Mouse (Mus musculus) bone marrow, adult 2 months (tissue): ENCODE measurements at regions not wholly inside any gene's neighbourhood (a gene's known extent, or its start where the extent isn't known, plus 50 kb on each side); places are given as distances from the start of the nearest gene placed in this dataset.

ENCODE experiments used
- CTCF ChIP-seq: fragments of 200-500 bp; IDR thresholded peaks from 2 replicates; pipeline ENCODE4 v1.5.1; 2011; ENCODE audit warnings: low read length, control low read depth; ENCODE audit not compliant: control insufficient read depth, insufficient read depth
- POLR2A ChIP-seq: fragments of 200-500 bp; IDR thresholded peaks from 2 replicates; pipeline ENCODE4 v1.6.1; 2011; ENCODE audit warnings: low read depth, mild to moderate bottlenecking, control low read depth, low read length, borderline replicate concordance; ENCODE audit not compliant: control insufficient read depth

GRCm38 (mm10) chr11:31777531-31777930 lies 94.5 kb upstream of the Cpeb4 start:
- TF ChIP-seq CTCF (no peak), POLR2A (no peak)
